Mouse (Mus musculus) limb, embryonic 15.5 days (tissue): ENCODE results near the gene Lhpp. TPM values are rescaled to one million over a fixed set of nuclear protein-coding genes. Genes with fewer than 3 reads are reported as not detected.
"Not testable (repeated sequence)": the region's sequence is repeated elsewhere in the genome, so short reads cannot be mapped to it uniquely, and the experiment has no call there.

ENCODE experiments used
- ATAC-seq: fragments of 200-750 bp; cut with Nextera tagmentation; 2 replicates; pipeline ENCODE4 v1.8.0; 2017; ENCODE audit warnings: low read depth, moderate TSS enrichment; ENCODE audit not compliant: insufficient number of reproducible peaks, low FRiP score, low TSS enrichment
- H3K27ac ChIP-seq: fragments of 300-500 bp; sonication (generic); 2 replicates; pipeline ENCODE4 v1.5.1; 2015; ENCODE audit warnings: moderate library complexity, mild to moderate bottlenecking, inconsistent platforms
- H3K27me3 ChIP-seq: fragments of 300-500 bp; sonication (generic); 2 replicates; pipeline ENCODE4 v1.6.1; 2015; ENCODE audit warnings: inconsistent platforms
- H3K36me3 ChIP-seq: fragments of 300-500 bp; sonication (generic); 2 replicates; pipeline ENCODE4 v1.6.1; 2015; ENCODE audit warnings: inconsistent platforms
- H3K4me1 ChIP-seq: fragments of 300-500 bp; sonication (generic); 2 replicates; pipeline ENCODE4 v1.6.1; 2015; ENCODE audit warnings: inconsistent platforms
- H3K4me2 ChIP-seq: fragments of 300-500 bp; sonication (generic); 2 replicates; pipeline ENCODE4 v1.6.1; 2015; ENCODE audit warnings: mild to moderate bottlenecking, inconsistent platforms
- H3K4me3 ChIP-seq: fragments of 300-500 bp; sonication (generic); 2 replicates; pipeline ENCODE4 v1.5.1; 2015; ENCODE audit warnings: mild to moderate bottlenecking, inconsistent platforms
- H3K9ac ChIP-seq: fragments of 300-500 bp; sonication (generic); 2 replicates; pipeline ENCODE4 v1.6.1; 2015; ENCODE audit warnings: inconsistent platforms
- H3K9me3 ChIP-seq: fragments of 300-500 bp; sonication (generic); 2 replicates; pipeline ENCODE4 v1.6.1; 2016; ENCODE audit warnings: inconsistent platforms
- WGBS: fragments of 180-500 bp; shearing (Covaris S2); methylation state at CpG from one replicate; pipeline ENCODE4 v1.1.7; 2015; 5-methylcytosine and 5-hydroxymethylcytosine counted together
- polyA plus RNA-seq: library from polyadenylated mRNA; unstranded; fragments of >200 nt; fragmentation: Nextera tagmentation; extraction: Ambion mirVana; gene quantifications from 2 replicates; pipeline ENCODE4 v1.2.1, GENCODE M21; 2015

Lhpp gene
- polyA plus RNA-seq, 1 experiment from 2014 or later: 16.8 TPM

GRCm38 (mm10) chr7:132657371-132658057 lies 47.1 kb downstream of the Lhpp start:
- Histone ChIP-seq H3K4me2 (no peak overlapping the region), H3K27me3 (no peaks in the 10 kb centered on the region), H3K4me1 (peaks cover 47% of the 10 kb centered on the region), H3K9ac (no peak overlapping the region), H3K4me3 (no peak overlapping the region), H3K36me3 (no peaks in the 10 kb centered on the region), H3K9me3 (no peaks in the 10 kb centered on the region), H3K27ac (peak overlapping the region; percentile 74)
- no peak for ATAC-seq
- 41% methylated on average over 14 of the region's 14 CpGs for WGBS

DNA sequence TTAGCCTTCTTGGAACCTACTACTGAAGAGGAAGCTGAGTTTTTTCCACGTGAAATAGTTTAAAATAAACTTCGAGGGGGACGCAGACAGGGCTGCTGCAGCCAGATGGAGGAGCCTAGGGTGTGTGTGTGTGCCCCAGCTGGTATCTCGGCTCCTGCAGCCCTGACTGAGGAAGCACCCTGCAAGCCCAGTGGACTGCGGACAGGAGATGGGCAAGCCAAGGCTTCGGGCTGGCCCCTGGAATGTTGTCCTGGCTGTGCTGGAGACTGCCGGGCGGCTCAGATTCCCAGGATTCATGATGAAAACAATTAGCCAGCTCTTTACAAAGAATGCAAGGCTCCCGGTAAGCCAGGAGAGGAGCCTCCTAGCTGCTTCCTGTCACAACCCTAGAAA lies 47.6 kb downstream of the Lhpp start:
- no peak overlapping the region for H3K4me2 ChIP-seq
- peak overlapping the region; percentile 74 for H3K27ac ChIP-seq
- no peak for ATAC-seq
- no peak overlapping the region for H3K9ac ChIP-seq
- no peaks in the 10 kb centered on the region for H3K9me3 ChIP-seq
- H3K4me3 ChIP-seq: no peak overlapping the region
- H3K36me3 ChIP-seq: no peaks in the 10 kb centered on the region
- peaks cover 47% of the 10 kb centered on the region for H3K4me1 ChIP-seq
- 8% methylated on average over 9 of the region's 9 CpGs for WGBS
- H3K27me3 ChIP-seq: no peaks in the 10 kb centered on the region

GRCm38 (mm10) chr7:132658688-132659087 lies 48.2 kb downstream of the Lhpp start:
- 77% methylated on average over 5 of the region's 5 CpGs for WGBS
- H3K9ac ChIP-seq: no peak overlapping the region
- H3K4me3 ChIP-seq: no peak overlapping the region
- H3K9me3 ChIP-seq: no peaks in the 10 kb centered on the region
- ATAC-seq: no peak
- H3K27ac ChIP-seq: peak overlapping the region; percentile 74; the same call in 1 of the 2 replicates
- H3K27me3 ChIP-seq: no peaks in the 10 kb centered on the region
- H3K4me1 ChIP-seq: peaks cover 47% of the 10 kb centered on the region
- no peak overlapping the region for H3K4me2 ChIP-seq
- no peaks in the 10 kb centered on the region for H3K36me3 ChIP-seq

- Histone ChIP-seq H3K27ac (no peak overlapping the region), H3K9ac (no peak overlapping the region), H3K27me3 (no peaks in the 10 kb centered on the region), H3K36me3 (no peaks in the 10 kb centered on the region), H3K4me2 (no peak overlapping the region), H3K4me1 (peaks cover 47% of the 10 kb centered on the region), H3K4me3 (no peak overlapping the region), H3K9me3 (no peaks in the 10 kb centered on the region)
- ATAC-seq: no peak
- WGBS: 61% methylated on average over 7 of the region's 7 CpGs
Observed at GRCm38 (mm10) chr7:132659633-132660032, 49.2 kb downstream of the Lhpp start.

- H3K4me3 ChIP-seq, H3K9ac ChIP-seq, H3K36me3 ChIP-seq, H3K27me3 ChIP-seq, H3K4me2 ChIP-seq, H3K9me3 ChIP-seq, H3K27ac ChIP-seq, ATAC-seq: not testable (repeated sequence)
- 56% methylated on average over 6 of the region's 6 CpGs for WGBS
- peaks cover 25% of the 10 kb centered on the region for H3K4me1 ChIP-seq
Observed at GRCm38 (mm10) chr7:132662831-132663230, 52.4 kb downstream of the Lhpp start.

DNA sequence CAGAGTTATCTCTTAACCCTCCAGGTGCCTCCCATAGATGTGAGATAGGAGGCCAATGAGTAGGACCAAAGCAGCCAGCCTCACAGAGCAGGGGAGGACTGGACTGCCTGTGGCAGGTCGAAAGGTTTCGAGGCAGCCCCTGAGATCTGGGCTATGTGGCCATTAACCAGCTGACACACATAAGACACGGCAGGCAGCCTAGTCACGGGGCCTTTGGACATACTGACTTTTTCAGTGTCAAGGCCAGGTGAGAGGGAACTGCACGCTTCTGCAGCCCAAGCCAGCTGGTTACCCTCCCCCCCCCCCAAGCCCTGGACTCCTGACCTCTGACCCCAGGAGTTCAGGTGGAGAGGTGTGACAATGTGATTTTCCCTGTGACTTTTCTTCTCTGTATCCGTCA lies 54.4 kb downstream of the Lhpp start:
- Histone ChIP-seq H3K4me1 (peaks cover 6% of the 10 kb centered on the region), H3K36me3 (no peaks in the 10 kb centered on the region), H3K27ac (no peak overlapping the region), H3K27me3 (no peaks in the 10 kb centered on the region), H3K9ac (no peak overlapping the region), H3K4me2 (no peak overlapping the region), H3K4me3 (no peak overlapping the region), H3K9me3 (no peaks in the 10 kb centered on the region)
- ATAC-seq: no peak
- WGBS: 59% methylated on average over 6 of the region's 6 CpGs

- no peak overlapping the region for H3K27ac ChIP-seq
- no peaks in the 10 kb centered on the region for H3K36me3 ChIP-seq
- no peaks in the 10 kb centered on the region for H3K27me3 ChIP-seq
- H3K4me3 ChIP-seq: no peak overlapping the region
- H3K9ac ChIP-seq: no peak overlapping the region
- 37% methylated on average over 8 of the region's 8 CpGs for WGBS
- H3K4me1 ChIP-seq: no peaks in the 10 kb centered on the region
- no peaks in the 10 kb centered on the region for H3K9me3 ChIP-seq
- ATAC-seq: no peak
- H3K4me2 ChIP-seq: no peak overlapping the region
Observed at GRCm38 (mm10) chr7:132665664-132666382, 55.4 kb downstream of the Lhpp start.

DNA sequence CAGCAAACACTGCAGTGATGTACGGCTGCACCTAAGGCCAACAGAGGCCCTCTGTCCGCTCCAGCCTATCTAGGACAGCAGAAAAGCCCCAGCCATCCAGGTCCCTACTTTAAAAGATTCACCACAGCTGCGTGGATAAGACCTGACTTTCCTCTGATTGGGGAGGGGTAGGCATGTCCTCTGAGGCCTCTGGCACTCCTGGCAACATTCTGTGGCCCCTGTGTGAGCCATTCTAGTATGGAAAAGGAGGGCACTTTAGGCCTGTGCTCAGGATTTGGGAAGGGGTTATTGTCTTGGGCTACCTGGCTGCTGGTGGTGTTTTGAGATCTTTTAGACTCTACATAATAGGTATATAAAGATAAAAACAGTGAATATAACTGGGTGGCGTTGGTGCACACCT lies 56.1 kb downstream of the Lhpp start:
- no peaks in the 10 kb centered on the region for H3K27me3 ChIP-seq
- 72% methylated on average over 4 of the region's 4 CpGs for WGBS
- ATAC-seq: no peak

DNA sequence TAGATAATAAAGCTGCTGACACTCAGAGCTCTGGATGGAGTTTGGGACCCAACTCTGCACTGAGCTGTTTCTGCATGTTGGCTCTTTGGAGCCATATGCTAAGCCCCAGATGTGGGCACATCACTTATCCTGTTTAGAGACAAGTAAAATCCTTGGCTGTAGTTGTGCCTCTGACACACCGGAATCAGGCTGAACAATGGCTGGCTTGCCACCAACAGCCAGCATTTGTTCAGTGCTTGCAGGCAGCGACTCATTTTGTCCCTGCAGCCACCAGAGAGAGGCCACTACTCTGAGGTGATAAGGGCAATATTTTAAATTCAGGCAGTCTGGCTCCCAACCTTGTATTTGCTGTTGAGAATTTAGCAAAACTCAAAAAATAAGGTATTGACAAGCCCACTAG lies 58.2 kb downstream of the Lhpp start:
- H3K4me1 ChIP-seq: peaks cover 10% of the 10 kb centered on the region
- ATAC-seq: no peak
- no peaks in the 10 kb centered on the region for H3K36me3 ChIP-seq
- H3K27ac ChIP-seq: peak overlapping the region; percentile 6; the same call in 1 of the 2 replicates
- no peak overlapping the region for H3K9ac ChIP-seq
- H3K27me3 ChIP-seq: no peaks in the 10 kb centered on the region
- 68% methylated on average over 2 of the region's 2 CpGs for WGBS
- no peaks in the 10 kb centered on the region for H3K9me3 ChIP-seq
- H3K4me3 ChIP-seq: no peak overlapping the region
- no peak overlapping the region for H3K4me2 ChIP-seq

More for the DNA sequence above, 56.1 kb downstream of the Lhpp start:
- H3K9ac ChIP-seq: no peak overlapping the region
- no peak overlapping the region for H3K4me3 ChIP-seq
- no peaks in the 10 kb centered on the region for H3K36me3 ChIP-seq
- no peaks in the 10 kb centered on the region for H3K4me1 ChIP-seq
- no peak overlapping the region for H3K4me2 ChIP-seq
- H3K9me3 ChIP-seq: no peaks in the 10 kb centered on the region
- H3K27ac ChIP-seq: no peak overlapping the region

DNA sequence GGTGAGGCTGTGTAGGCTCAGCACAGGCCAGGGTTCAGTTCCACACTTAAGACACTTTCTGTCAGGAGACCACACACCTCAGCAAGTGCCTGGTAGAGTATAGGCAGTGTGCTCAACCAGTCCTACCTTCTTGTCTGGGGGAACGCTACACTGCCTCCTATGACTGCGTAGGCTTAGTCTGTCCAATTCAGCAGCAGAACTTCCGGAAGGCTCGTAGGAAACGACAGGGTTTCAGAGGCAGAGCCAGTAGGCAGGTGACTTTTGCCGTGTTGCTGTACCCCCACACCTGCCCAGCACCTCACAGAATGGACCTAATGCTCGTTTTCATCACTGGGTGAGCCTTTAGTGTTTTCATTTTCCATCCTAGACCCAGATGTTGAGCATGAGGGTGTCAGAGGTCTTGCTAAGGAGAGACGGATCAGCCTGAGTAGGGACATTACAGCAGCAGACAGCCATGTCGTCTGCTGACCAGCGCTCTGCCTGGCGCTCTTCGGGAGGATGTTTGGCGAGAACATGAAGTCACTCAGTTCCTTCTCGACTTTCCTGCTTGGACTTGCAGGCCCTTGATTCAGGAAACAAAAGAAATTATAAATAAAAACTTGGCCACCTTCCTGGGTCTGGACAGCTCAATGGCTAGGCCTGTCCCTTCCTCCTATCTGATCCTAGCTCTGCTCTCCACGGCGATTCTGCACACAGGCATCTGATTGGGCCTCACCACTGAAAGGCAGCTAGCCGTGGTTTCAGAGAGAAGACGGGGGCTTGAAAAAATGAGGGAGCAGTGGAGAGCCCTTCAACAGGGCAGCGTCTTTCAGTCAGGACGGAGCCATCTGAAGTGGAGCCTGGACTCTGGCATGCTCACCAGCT lies 59.8 kb downstream of the Lhpp start:
- 88% methylated on average over 20 of the region's 20 CpGs for WGBS
- no peak overlapping the region for H3K4me2 ChIP-seq
- no peak overlapping the region for H3K4me3 ChIP-seq
- H3K9me3 ChIP-seq: no peaks in the 10 kb centered on the region
- no peak for ATAC-seq
- H3K27ac ChIP-seq: no peak overlapping the region
- no peaks in the 10 kb centered on the region for H3K36me3 ChIP-seq
- H3K4me1 ChIP-seq: peaks cover 18% of the 10 kb centered on the region
- no peak overlapping the region for H3K9ac ChIP-seq
- H3K27me3 ChIP-seq: no peaks in the 10 kb centered on the region

- no peaks in the 10 kb centered on the region for H3K36me3 ChIP-seq
- no peak overlapping the region for H3K4me2 ChIP-seq
- WGBS: 89% methylated on average over 3 of the region's 3 CpGs
- no peak overlapping the region for H3K9ac ChIP-seq
- H3K4me1 ChIP-seq: peaks cover 18% of the 10 kb centered on the region
- no peak for ATAC-seq
- H3K4me3 ChIP-seq: no peak overlapping the region
- no peaks in the 10 kb centered on the region for H3K27me3 ChIP-seq
- H3K27ac ChIP-seq: no peak overlapping the region
- H3K9me3 ChIP-seq: no peaks in the 10 kb centered on the region
Observed at GRCm38 (mm10) chr7:132670863-132671165, 60.4 kb downstream of the Lhpp start.

- H3K4me1 ChIP-seq: peaks cover 18% of the 10 kb centered on the region
- H3K36me3 ChIP-seq: no peaks in the 10 kb centered on the region
- no peaks in the 10 kb centered on the region for H3K9me3 ChIP-seq
- no peak overlapping the region for H3K9ac ChIP-seq
- no peak overlapping the region for H3K4me2 ChIP-seq
- peak; percentile 31; the same call in 1 of the 2 replicates for ATAC-seq
- H3K27me3 ChIP-seq: no peaks in the 10 kb centered on the region
- WGBS: 62% methylated on average over 7 of the region's 7 CpGs
- peak overlapping the region; percentile 34; the same call in 1 of the 2 replicates for H3K27ac ChIP-seq
- H3K4me3 ChIP-seq: no peak overlapping the region
Observed at GRCm38 (mm10) chr7:132672481-132672959, 62.1 kb downstream of the Lhpp start.
